Mouse (Mus musculus) kidney, postnatal 0 days (tissue): ENCODE results near the gene Map2k4. TPM values are rescaled to one million over a fixed set of nuclear protein-coding genes. Genes with fewer than 3 reads are reported as not detected.

ENCODE experiments used
- ATAC-seq: fragments of 200-750 bp; cut with Nextera tagmentation; replicated peaks from 2 replicates; pipeline ENCODE4 v1.8.0; 2017; ENCODE audit warnings: low read depth, moderate number of reproducible peaks, moderate TSS enrichment, moderate library complexity; ENCODE audit not compliant: low FRiP score
- DNase-seq: peaks from one replicate; pipeline ENCODE4 v3.0.0-alpha.2; 2016; ENCODE audit warnings: low spot score
- H3K27ac ChIP-seq: fragments of 300-500 bp; sonication (generic); 2 replicates; pipeline ENCODE4 v1.5.1; 2014; ENCODE audit warnings: mild to moderate bottlenecking
- H3K27me3 ChIP-seq: fragments of 300-500 bp; sonication (generic); 2 replicates; pipeline ENCODE4 v1.6.1; 2014; ENCODE audit warnings: low read length, mixed read lengths; ENCODE audit not compliant: insufficient read depth
- H3K36me3 ChIP-seq: fragments of 300-500 bp; sonication (generic); 2 replicates; pipeline ENCODE4 v1.6.1; 2014; ENCODE audit warnings: low read length, mixed read lengths; ENCODE audit not compliant: insufficient read depth
- H3K4me1 ChIP-seq: fragments of 300-500 bp; sonication (generic); replicated peaks from 2 replicates; pipeline ENCODE4 v1.6.1; 2014; ENCODE audit warnings: antibody characterized with exemption, low read length, mixed read lengths; ENCODE audit not compliant: insufficient read depth
- H3K4me2 ChIP-seq: fragments of 300-500 bp; sonication (generic); 2 replicates; pipeline ENCODE4 v1.6.1; 2014; ENCODE audit warnings: mild to moderate bottlenecking, low read length, moderate library complexity, mixed read lengths
- H3K4me3 ChIP-seq: fragments of 300-500 bp; sonication (generic); replicated peaks from 2 replicates; pipeline ENCODE4 v1.5.1; 2014; ENCODE audit warnings: low read depth, low read length
- H3K9ac ChIP-seq: fragments of 300-500 bp; sonication (generic); 2 replicates; pipeline ENCODE4 v1.6.1; 2014; ENCODE audit warnings: low read depth, low read length
- H3K9me3 ChIP-seq: fragments of 300-500 bp; sonication (generic); replicated peaks from 2 replicates; pipeline ENCODE4 v1.6.1; 2016; ENCODE audit warnings: low read length, inconsistent platforms, mixed read lengths
- CTCF ChIP-seq: IDR thresholded peaks from 2 replicates; pipeline ENCODE4 v1.5.1; 2016; ENCODE audit warnings: antibody characterized with exemption, low read depth, mild to moderate bottlenecking, moderate library complexity
- WGBS: fragments of 180-500 bp; shearing (Covaris S2); extraction: QIAGEN DNeasy Blood & Tissue Kit; methylation state at CpG from one replicate; pipeline ENCODE4 v1.1.7; 2014; 5-methylcytosine and 5-hydroxymethylcytosine counted together
- polyA plus RNA-seq: library from polyadenylated mRNA; unstranded; fragments of >200 nt; fragmentation: Nextera tagmentation; extraction: Ambion mirVana; gene quantifications from 2 replicates; pipeline ENCODE4 v1.2.1, GENCODE M21; 2015

The Map2k4 gene
- polyA plus RNA-seq, 1 experiment from 2014 or later = 55.7 TPM

DNA sequence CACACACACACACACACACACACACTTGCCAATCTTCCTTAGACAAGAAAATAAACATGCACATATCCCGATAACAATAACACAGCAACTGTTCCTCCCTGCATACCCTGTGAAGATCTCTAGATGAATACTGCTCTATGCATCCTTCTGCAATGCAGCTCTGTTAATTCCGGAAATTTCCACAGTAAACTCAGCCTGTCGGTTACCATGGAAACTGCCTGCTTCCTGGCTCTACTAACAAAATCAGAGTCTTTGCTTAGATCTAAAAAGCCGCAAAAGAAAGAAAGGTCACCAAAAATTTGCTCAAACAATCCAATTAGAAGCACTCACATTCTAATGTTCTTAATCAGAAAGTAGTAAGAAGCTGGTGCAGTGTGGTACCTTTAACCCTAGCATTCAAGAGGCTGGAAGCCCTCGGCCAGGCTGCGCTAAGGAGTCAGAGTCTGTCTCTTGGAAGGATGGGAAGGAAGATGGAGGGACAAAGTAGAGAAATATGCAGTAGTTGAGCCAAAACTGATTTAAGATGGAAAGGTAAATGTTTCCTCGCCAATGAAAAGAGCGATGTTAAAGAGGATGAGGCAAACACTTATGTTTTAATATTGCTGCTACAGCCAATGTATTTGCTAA is 42.3 kb downstream of the Map2k4 start:
- H3K4me1 ChIP-seq = no peaks in the 10 kb centered on the region
- WGBS = 77% methylated on average over 8 of the region's 8 CpGs
- peaks cover 7% of the 10 kb centered on the region; the same call in 1 of the 2 replicates for H3K36me3 ChIP-seq
- H3K27ac ChIP-seq = no peak overlapping the region
- no peak overlapping the region for H3K9ac ChIP-seq
- H3K27me3 ChIP-seq = no peaks in the 10 kb centered on the region
- TF ChIP-seq CTCF = no peak
- no peak overlapping the region for H3K4me3 ChIP-seq
- ATAC-seq (no peak), DNase-seq (peak; percentile 64)
- H3K4me2 ChIP-seq = no peak overlapping the region
- no peaks in the 10 kb centered on the region for H3K9me3 ChIP-seq

GRCm38 (mm10) chr11:65743866-65744265 is 44.2 kb downstream of the Map2k4 start:
- peaks cover 7% of the 10 kb centered on the region; the same call in 1 of the 2 replicates for H3K36me3 ChIP-seq

GRCm38 (mm10) chr11:65740811-65741210 is 47.3 kb downstream of the Map2k4 start:
- 77% methylated on average over 5 of the region's 5 CpGs for WGBS

More at GRCm38 (mm10) chr11:65743866-65744265, 44.2 kb downstream of the Map2k4 start:
- H3K4me1 ChIP-seq = no peaks in the 10 kb centered on the region
- H3K9ac ChIP-seq = no peak overlapping the region
- no peaks in the 10 kb centered on the region for H3K27me3 ChIP-seq
- no peak for ATAC-seq
- no peaks in the 10 kb centered on the region for H3K9me3 ChIP-seq
- no peak overlapping the region for H3K4me3 ChIP-seq
- no peak for DNase-seq
- WGBS = 90% methylated on average over 3 of the region's 3 CpGs
- no peak for TF ChIP-seq CTCF
- H3K4me2 ChIP-seq = no peak overlapping the region
- no peak overlapping the region for H3K27ac ChIP-seq

DNA sequence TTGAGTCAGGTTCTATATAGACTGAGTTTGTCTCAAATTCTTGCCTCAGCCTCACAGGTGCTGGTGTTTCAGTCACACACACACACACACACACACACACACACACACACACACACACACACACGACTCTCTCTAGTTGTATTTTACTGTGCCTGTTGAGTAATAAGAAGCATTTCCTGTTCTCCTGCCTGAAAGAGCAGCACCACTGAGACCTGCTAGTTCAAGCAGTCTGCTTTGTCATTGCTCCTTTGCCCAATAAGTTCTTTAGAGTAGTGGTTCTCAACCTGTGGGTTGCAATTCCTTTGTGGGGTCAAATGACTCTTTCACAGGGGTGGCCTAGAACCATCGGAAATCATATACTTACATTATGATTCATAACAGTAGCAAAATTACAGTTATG is 47.7 kb downstream of the Map2k4 start:
- DNase-seq (no peak), ATAC-seq (no peak)
- no peaks in the 10 kb centered on the region for H3K4me1 ChIP-seq
- H3K9ac ChIP-seq = no peak overlapping the region
- no peak overlapping the region for H3K4me2 ChIP-seq
- no peak overlapping the region for H3K4me3 ChIP-seq
- TF ChIP-seq CTCF = no peak
- H3K9me3 ChIP-seq = no peaks in the 10 kb centered on the region
- H3K27me3 ChIP-seq = no peaks in the 10 kb centered on the region
- peaks cover 7% of the 10 kb centered on the region; the same call in 1 of the 2 replicates for H3K36me3 ChIP-seq
- no peak overlapping the region for H3K27ac ChIP-seq
- WGBS = 67% methylated on average over 2 of the region's 2 CpGs

More at GRCm38 (mm10) chr11:65740811-65741210, 47.3 kb downstream of the Map2k4 start:
- H3K27me3 ChIP-seq = no peaks in the 10 kb centered on the region
- H3K9ac ChIP-seq = no peak overlapping the region
- no peaks in the 10 kb centered on the region for H3K9me3 ChIP-seq
- no peak for TF ChIP-seq CTCF
- H3K36me3 ChIP-seq = peaks cover 7% of the 10 kb centered on the region; the same call in 1 of the 2 replicates
- DNase-seq (no peak), ATAC-seq (no peak)
- no peak overlapping the region for H3K4me3 ChIP-seq
- H3K27ac ChIP-seq = no peak overlapping the region
- H3K4me1 ChIP-seq = no peaks in the 10 kb centered on the region
- no peak overlapping the region for H3K4me2 ChIP-seq

GRCm38 (mm10) chr11:65739880-65740279 is 48.2 kb downstream of the Map2k4 start:
- Histone ChIP-seq H3K27ac (no peak overlapping the region), H3K36me3 (peaks cover 7% of the 10 kb centered on the region; the same call in 1 of the 2 replicates)
- ATAC-seq = no peak

GRCm38 (mm10) chr11:65734656-65735055 is 53.4 kb downstream of the Map2k4 start:
- Histone ChIP-seq H3K4me1 (no peaks in the 10 kb centered on the region), H3K9ac (no peak overlapping the region), H3K4me2 (no peak overlapping the region), H3K9me3 (no peaks in the 10 kb centered on the region), H3K27ac (no peak overlapping the region), H3K4me3 (no peak overlapping the region), H3K36me3 (no peaks in the 10 kb centered on the region), H3K27me3 (no peaks in the 10 kb centered on the region)
- ATAC-seq (0 out of 2 replicates have a peak, but pooled peaks have one; percentile 25), DNase-seq (no peak)
- TF ChIP-seq CTCF = no peak
- 52% methylated on average over 7 of the region's 7 CpGs for WGBS

More at GRCm38 (mm10) chr11:65739880-65740279, 48.2 kb downstream of the Map2k4 start:
- Histone ChIP-seq H3K9me3 (no peaks in the 10 kb centered on the region), H3K27me3 (no peaks in the 10 kb centered on the region), H3K4me1 (no peaks in the 10 kb centered on the region), H3K4me3 (no peak overlapping the region), H3K9ac (no peak overlapping the region), H3K4me2 (no peak overlapping the region)
- no peak for DNase-seq
- TF ChIP-seq CTCF = no peak
